Mouse (Mus musculus): ENCODE results near the gene Nynrin. TPM values are rescaled to one million over a fixed set of nuclear protein-coding genes. Genes with fewer than 3 reads are reported as not detected.

Nynrin gene
- total and polyA plus RNA-seq, 3 experiments = not detected

DNA sequence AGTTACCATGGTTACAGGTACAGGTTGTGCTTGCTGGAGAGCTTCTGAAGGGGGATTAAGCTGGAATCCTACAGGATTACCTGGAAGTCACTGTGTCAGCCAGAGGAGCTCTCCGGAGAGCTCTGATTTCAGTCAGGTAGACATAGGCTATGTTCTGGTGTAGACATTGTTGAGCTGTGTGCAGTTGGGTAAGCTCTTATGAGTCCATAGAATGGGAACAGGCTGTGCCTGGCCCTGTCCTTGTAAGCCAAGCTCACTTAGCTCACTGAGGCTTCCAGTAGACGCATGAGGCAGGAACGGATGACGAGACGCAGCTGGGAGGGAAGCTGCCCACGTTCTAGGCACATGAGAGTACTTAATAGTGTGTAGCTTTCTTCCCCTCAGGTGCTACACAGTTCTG is 8.4 kb downstream of the Nynrin start:
- no peak for DNase-seq (ENCODE audit: low read depth, low spot score)
- H3K27me3 ChIP-seq (ENCODE audit: control insufficient read depth in 1 of 2, insufficient read depth in 2 of 2, low read length in 2 of 2) = peaks cover 5 to 17% of the 10 kb centered on the region in 2 experiments

DNA sequence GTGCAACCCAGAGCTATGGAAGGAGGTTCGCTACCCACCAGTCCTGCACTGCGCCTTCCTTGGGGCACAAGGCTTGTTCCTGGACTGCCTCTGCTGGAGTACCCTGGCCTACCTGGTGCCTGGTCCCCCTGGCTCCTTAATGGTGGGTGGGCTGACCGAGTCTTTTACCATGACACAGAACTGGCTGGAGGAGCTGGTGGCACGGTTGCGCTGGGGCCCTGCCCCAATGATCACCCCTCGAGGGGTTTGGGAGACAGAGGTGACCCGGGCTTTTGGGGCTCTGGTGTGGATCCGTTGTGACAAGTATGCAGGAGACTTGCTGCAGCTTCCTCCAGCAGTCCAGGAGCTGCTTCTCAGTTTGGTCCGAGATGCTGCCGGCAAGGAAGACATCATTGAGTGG is 9.2 kb downstream of the Nynrin start:
- Histone ChIP-seq H3K4me3 (ENCODE audit: control insufficient read depth in 1 of 2, insufficient read depth in 1 of 2, low read depth in 2 of 2, low read length in 2 of 2) (no peak overlapping the region), H3K36me3 (ENCODE audit: control insufficient read depth in 1 of 2, insufficient read depth in 2 of 2, low read length in 2 of 2) (no peaks in the 10 kb centered on the region), H3K79me2 (ENCODE audit: control insufficient read depth, insufficient read depth, low read length, poor library complexity) (no peaks in the 10 kb centered on the region), H3K27ac (ENCODE audit: control insufficient read depth, low read depth, low read length) (no peak overlapping the region), H3K9ac (ENCODE audit: control insufficient read depth, low read depth, low read length, poor library complexity, severe bottlenecking) (no peak overlapping the region), H3K4me1 (ENCODE audit: control insufficient read depth in 1 of 2, insufficient read depth in 2 of 2, low read length in 2 of 2) (no peaks in the 10 kb centered on the region), H3K27me3 (ENCODE audit: control insufficient read depth in 1 of 2, insufficient read depth in 2 of 2, low read length in 2 of 2) (peaks cover 3 to 15% of the 10 kb centered on the region in 2 experiments), H3K9me3 (replicated peaks; ENCODE audit: insufficient read depth, low read length) (no peaks in the 10 kb centered on the region)
- DNase-seq (ENCODE audit: low read depth, low spot score) = no peak
- TF ChIP-seq MYB (IDR thresholded peaks at IDR 0.05; ENCODE audit: low read depth, low read length) (no peak), RAD21 (IDR thresholded peaks at IDR 0.05; ENCODE audit: low read depth, low read length) (no peak), JUND (IDR thresholded peaks at IDR 0.05; ENCODE audit: low read depth, low read length) (no peak), ZKSCAN1 (IDR thresholded peaks at IDR 0.05; ENCODE audit: low read depth, low read length) (no peak), SMC3 (IDR thresholded peaks at IDR 0.05; ENCODE audit: low read depth, low read length) (no peak), MEF2A (IDR thresholded peaks at IDR 0.05; ENCODE audit: extremely low read depth, insufficient replicate concordance, low read depth, low read length, poor library complexity, severe bottlenecking) (no peak), ZNF384 (IDR thresholded peaks at IDR 0.05; ENCODE audit: low read depth, low read length) (no peak), CHD1 (IDR thresholded peaks at IDR 0.05; ENCODE audit: low read depth, low read length) (no peak), CHD2 (IDR thresholded peaks at IDR 0.05; ENCODE audit: low read length) (no peak), TAL1 (IDR thresholded peaks at IDR 0.05; ENCODE audit: low read length) (no peak), POLR2A (IDR thresholded peaks at IDR 0.05; ENCODE audit: control insufficient read depth in 1 of 2, insufficient read depth in 1 of 2, low read depth in 1 of 2, low read length in 2 of 2, poor library complexity in 1 of 2) (no peak)

More for the DNA sequence above, 8.4 kb downstream of the Nynrin start:
- Histone ChIP-seq H3K27ac (ENCODE audit: control insufficient read depth, low read depth, low read length) (no peak overlapping the region), H3K36me3 (ENCODE audit: control insufficient read depth in 1 of 2, insufficient read depth in 2 of 2, low read length in 2 of 2) (no peaks in the 10 kb centered on the region), H3K4me1 (ENCODE audit: control insufficient read depth in 1 of 2, insufficient read depth in 2 of 2, low read length in 2 of 2) (no peaks in the 10 kb centered on the region), H3K9ac (ENCODE audit: control insufficient read depth, low read depth, low read length, poor library complexity, severe bottlenecking) (no peak overlapping the region), H3K4me3 (ENCODE audit: control insufficient read depth in 1 of 2, insufficient read depth in 1 of 2, low read depth in 2 of 2, low read length in 2 of 2) (no peak overlapping the region), H3K9me3 (replicated peaks; ENCODE audit: insufficient read depth, low read length) (no peaks in the 10 kb centered on the region), H3K79me2 (ENCODE audit: control insufficient read depth, insufficient read depth, low read length, poor library complexity) (no peaks in the 10 kb centered on the region)
- no peak for TF ChIP-seq ZC3H11A (IDR thresholded peaks at IDR 0.05; ENCODE audit: low read depth, low read length)
- TF ChIP-seq ELF1 (IDR thresholded peaks at IDR 0.05; ENCODE audit: low read depth, low read length) = no peak
- no peak for TF ChIP-seq TBP (IDR thresholded peaks at IDR 0.05; ENCODE audit: low read depth, low read length)
- no peak for TF ChIP-seq MYB (IDR thresholded peaks at IDR 0.05; ENCODE audit: low read depth, low read length)
- TF ChIP-seq NELFE (IDR thresholded peaks at IDR 0.05; ENCODE audit: low read depth, low read length) = no peak
- TF ChIP-seq EP300 (IDR thresholded peaks at IDR 0.05; ENCODE audit: low read depth in 1 of 2, low read length in 2 of 2) = no peak
- TF ChIP-seq POLR2AphosphoS5 (IDR thresholded peaks at IDR 0.05; ENCODE audit: borderline replicate concordance, low read depth, low read length) = no peak
- TF ChIP-seq MYC (IDR thresholded peaks at IDR 0.05; ENCODE audit: low read depth, low read length) = no peak
- no peak for TF ChIP-seq MAFK (IDR thresholded peaks at IDR 0.05; ENCODE audit: borderline replicate concordance, low read depth, low read length)

Measured in MEL (cell line).